Comparison of ENCODE assay signal across 7 mouse cellular contexts in the genomic region with DNA sequence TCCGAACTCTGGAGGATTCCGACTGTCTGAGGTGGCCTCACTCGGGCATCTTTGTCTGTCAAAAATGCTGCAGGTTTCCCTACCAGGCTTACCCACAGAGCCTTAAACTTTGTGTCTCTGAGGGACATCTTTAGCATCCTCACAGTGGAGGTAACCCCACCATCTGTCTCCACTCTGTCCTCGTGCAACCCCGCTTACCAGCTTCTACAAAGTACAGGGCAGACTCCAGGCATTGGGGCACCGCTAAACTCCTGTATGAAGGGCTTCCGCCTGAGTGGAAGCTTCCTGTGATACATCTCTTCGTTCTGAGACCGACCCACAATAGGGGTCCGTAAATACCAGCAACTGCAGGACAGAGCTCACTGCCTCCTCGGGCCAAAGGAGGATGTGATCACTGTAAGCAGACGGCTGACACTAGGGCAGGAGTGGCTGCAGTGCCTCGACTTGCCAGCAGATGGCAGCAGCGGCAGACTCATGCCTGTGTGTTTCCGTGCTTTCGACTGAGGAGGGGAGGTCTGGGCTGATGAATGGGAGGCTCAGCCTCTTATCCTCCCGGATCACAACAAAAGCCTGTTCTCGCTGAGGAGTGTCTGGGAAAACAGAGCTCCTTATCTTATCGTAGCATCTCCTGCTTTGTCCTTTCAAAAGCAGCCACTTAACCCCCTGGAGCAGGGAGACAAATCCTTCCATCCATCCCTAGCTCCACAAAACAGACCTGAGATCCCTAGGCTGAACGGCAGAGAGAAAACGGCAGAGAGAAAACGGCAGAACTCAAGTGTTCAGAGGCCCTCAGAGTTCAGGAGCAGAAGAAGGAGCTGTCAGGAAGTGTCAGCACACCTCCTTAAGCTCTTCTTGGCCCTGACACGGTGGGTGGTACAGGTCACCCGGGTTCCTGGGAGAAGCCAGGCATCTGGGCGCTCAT.
A peak's percentile ranks its signal among the peaks of the same experiment; 100 is the strongest.
DNase-seq lines count a peak whose midpoint lies in the region; ATAC-seq lines count a peak whose summit lies in the region.

No protein-coding gene starts in this region.

- no peaks in the 10 kb centered on the region for H3K36me3 ChIP-seq in intestine, embryonic 16.5 days (ENCODE audit: control insufficient read depth, insufficient read depth, low read length)
- no peaks in the 10 kb centered on the region for H3K36me3 ChIP-seq in midbrain, embryonic 12.5 days

- H3K4me2 ChIP-seq in intestine, embryonic 16.5 days (ENCODE audit: low read depth, low read length): peak overlapping the region; percentile 33
- peak overlapping the region; percentile 50 for H3K4me2 ChIP-seq in midbrain, embryonic 12.5 days (replicated peaks)

- 0 out of 2 replicates have a peak, but pooled peaks cover 3% of the 10 kb centered on the region for H3K9me3 ChIP-seq in intestine, embryonic 16.5 days (ENCODE audit: control insufficient read depth, low read length)
- no peaks in the 10 kb centered on the region for H3K9me3 ChIP-seq in midbrain, embryonic 12.5 days

- no peaks in the 10 kb centered on the region for H3K27me3 ChIP-seq in intestine, embryonic 16.5 days (replicated peaks; ENCODE audit: control insufficient read depth, insufficient read depth, low read length)
- H3K27me3 ChIP-seq in midbrain, embryonic 12.5 days: peaks cover 43% of the 10 kb centered on the region

- intact Hi-C loops in left cerebral cortex, postnatal 25 days (cut with DNase I): loop anchor here (2.0 to 10.0 kb wide), 6 partner anchors 351 to 1073 kb away; partner anchors contain the start of gene Rybp

- no peak overlapping the region for H3K27ac ChIP-seq in intestine, embryonic 16.5 days (ENCODE audit: low read length)
- H3K27ac ChIP-seq in midbrain, embryonic 12.5 days (replicated peaks): no peak overlapping the region

- peak overlapping the region; percentile 39 for H3K9ac ChIP-seq in intestine, embryonic 16.5 days (ENCODE audit: low read depth, low read length)
- H3K9ac ChIP-seq in midbrain, embryonic 12.5 days (replicated peaks): peak overlapping the region; percentile 41; the same call in 1 of the 2 replicates

- WGBS in intestine, embryonic 16.5 days: 19% methylated on average over 25 of the region's 25 CpGs
- 19% methylated on average over 25 of the region's 25 CpGs for WGBS in midbrain, embryonic 12.5 days

- peaks cover 11% of the 10 kb centered on the region for H3K4me1 ChIP-seq in intestine, embryonic 16.5 days (ENCODE audit: control insufficient read depth, insufficient read depth, low read length)
- H3K4me1 ChIP-seq in midbrain, embryonic 12.5 days: peaks cover 5% of the 10 kb centered on the region; the same call in 1 of the 2 replicates

- H3K4me3 ChIP-seq in intestine, embryonic 16.5 days (ENCODE audit: low read length): peak overlapping the region; percentile 26; the same call in 1 of the 2 replicates
- H3K4me3 ChIP-seq in midbrain, embryonic 12.5 days: peak overlapping the region; percentile 28

- peak; percentile 86 for ATAC-seq in intestine, embryonic 16.5 days
- peak; percentile 87 for ATAC-seq in midbrain, embryonic 12.5 days (ENCODE audit: low FRiP score, low read depth)

- DNase-seq in adrenal gland, adult 2 months: peak; percentile 88
- peak; percentile 77 for DNase-seq in embryo, embryonic 11.5 days (ENCODE audit: low read depth, low spot score)
- DNase-seq in gastrocnemius, postnatal 4 days (ENCODE audit: low spot score in 2 of 2): peak; percentile 78 to 89
- peak; percentile 92 to 93 for DNase-seq in left cerebral cortex, postnatal 25 days (ENCODE audit: low spot score in 2 of 2)
- DNase-seq in spleen, adult 12 weeks (ENCODE audit: low spot score): peak; percentile 59
